Mouse (Mus musculus): ENCODE data around the gene Map6. TPM values are rescaled to one million over a fixed set of nuclear protein-coding genes. Genes with fewer than 3 reads are reported as not detected.
A peak's percentile ranks its signal among the peaks of the same experiment; 100 is the strongest.

Map6 gene
- polyA plus RNA-seq (2015; fragmentation: Nextera tagmentation; extraction: Ambion mirVana), result 127 and 137 TPM in 2 replicates

GRCm38 (mm10) chr7:99267251-99267896 lies at the start of gene Map6:
Gene Map6, plus strand, starts transcription at chr7:99267447.
- WGBS, result 1% methylated on average over 34 of the region's 34 CpGs
- peak; percentile 74 for ATAC-seq
- Histone ChIP-seq H3K27me3 (replicated peaks; ENCODE audit: control insufficient read depth, insufficient read depth, low read length) (no peaks in the 10 kb centered on the region), H3K4me1 (ENCODE audit: control insufficient read depth, insufficient read depth, low read depth, low read length) (peaks cover 15% of the 10 kb centered on the region), H3K27ac (ENCODE audit: low read depth, low read length) (peak within 1 kb of the TSS; percentile 97), H3K9me3 (ENCODE audit: control insufficient read depth, low read length) (no peaks in the 10 kb centered on the region), H3K9ac (ENCODE audit: low read depth, low read length) (peak within 1 kb of the TSS; percentile 97), H3K36me3 (ENCODE audit: control insufficient read depth, insufficient read depth, low read length) (no peaks in the 10 kb centered on the region), H3K4me2 (ENCODE audit: low read length) (peak within 1 kb of the TSS; percentile 89), H3K4me3 (ENCODE audit: low read length) (peak within 1 kb of the TSS; percentile 96)

GRCm38 (mm10) chr7:99224225-99224624 lies 43.0 kb upstream of the Map6 start:
- Histone ChIP-seq H3K4me3 (ENCODE audit: low read length) (no peak overlapping the region), H3K9me3 (ENCODE audit: control insufficient read depth, low read length) (no peaks in the 10 kb centered on the region), H3K4me1 (ENCODE audit: control insufficient read depth, insufficient read depth, low read depth, low read length) (no peaks in the 10 kb centered on the region), H3K9ac (ENCODE audit: low read depth, low read length) (no peak overlapping the region), H3K4me2 (ENCODE audit: low read length) (no peak overlapping the region), H3K36me3 (ENCODE audit: control insufficient read depth, insufficient read depth, low read length) (no peaks in the 10 kb centered on the region), H3K27me3 (replicated peaks; ENCODE audit: control insufficient read depth, insufficient read depth, low read length) (no peaks in the 10 kb centered on the region), H3K27ac (ENCODE audit: low read depth, low read length) (no peak overlapping the region)
- 66% methylated on average over 7 of the region's 7 CpGs for WGBS
- no peak for ATAC-seq

GRCm38 (mm10) chr7:99224648-99225190 lies 42.5 kb upstream of the Map6 start:
- Histone ChIP-seq H3K36me3 (ENCODE audit: control insufficient read depth, insufficient read depth, low read length) (no peaks in the 10 kb centered on the region), H3K9ac (ENCODE audit: low read depth, low read length) (no peak overlapping the region), H3K4me2 (ENCODE audit: low read length) (no peak overlapping the region), H3K27me3 (replicated peaks; ENCODE audit: control insufficient read depth, insufficient read depth, low read length) (no peaks in the 10 kb centered on the region), H3K9me3 (ENCODE audit: control insufficient read depth, low read length) (no peaks in the 10 kb centered on the region), H3K4me3 (ENCODE audit: low read length) (no peak overlapping the region), H3K27ac (ENCODE audit: low read depth, low read length) (no peak overlapping the region), H3K4me1 (ENCODE audit: control insufficient read depth, insufficient read depth, low read depth, low read length) (no peaks in the 10 kb centered on the region)
- no peak for ATAC-seq
- 47% methylated on average over 1 of the region's 1 CpGs for WGBS

GRCm38 (mm10) chr7:99225421-99225820 lies 41.8 kb upstream of the Map6 start:
- Histone ChIP-seq H3K4me3 (ENCODE audit: low read length) (no peak overlapping the region), H3K27ac (ENCODE audit: low read depth, low read length) (no peak overlapping the region), H3K36me3 (ENCODE audit: control insufficient read depth, insufficient read depth, low read length) (no peaks in the 10 kb centered on the region), H3K4me1 (ENCODE audit: control insufficient read depth, insufficient read depth, low read depth, low read length) (no peaks in the 10 kb centered on the region), H3K9ac (ENCODE audit: low read depth, low read length) (no peak overlapping the region), H3K4me2 (ENCODE audit: low read length) (no peak overlapping the region), H3K27me3 (replicated peaks; ENCODE audit: control insufficient read depth, insufficient read depth, low read length) (no peaks in the 10 kb centered on the region), H3K9me3 (ENCODE audit: control insufficient read depth, low read length) (no peaks in the 10 kb centered on the region)
- no peak for ATAC-seq
- WGBS, result 78% methylated on average over 6 of the region's 6 CpGs

- no peaks in the 10 kb centered on the region for H3K4me1 ChIP-seq (ENCODE audit: control insufficient read depth, insufficient read depth, low read depth, low read length)
- no peaks in the 10 kb centered on the region for H3K36me3 ChIP-seq (ENCODE audit: control insufficient read depth, insufficient read depth, low read length)
- no peak overlapping the region for H3K4me2 ChIP-seq (ENCODE audit: low read length)
- no peak for ATAC-seq
- H3K27ac ChIP-seq (ENCODE audit: low read depth, low read length), result no peak overlapping the region
- WGBS, result 94% methylated on average over 10 of the region's 10 CpGs
- H3K27me3 ChIP-seq (replicated peaks; ENCODE audit: control insufficient read depth, insufficient read depth, low read length), result no peaks in the 10 kb centered on the region
- H3K9me3 ChIP-seq (ENCODE audit: control insufficient read depth, low read length), result no peaks in the 10 kb centered on the region
- no peak overlapping the region for H3K9ac ChIP-seq (ENCODE audit: low read depth, low read length)
- no peak overlapping the region for H3K4me3 ChIP-seq (ENCODE audit: low read length)
These were observed 40.6 kb upstream of the Map6 start for GRCm38 (mm10) chr7:99226662-99227061.

- Histone ChIP-seq H3K9ac (ENCODE audit: low read depth, low read length) (no peak overlapping the region), H3K4me2 (ENCODE audit: low read length) (no peak overlapping the region), H3K9me3 (ENCODE audit: control insufficient read depth, low read length) (no peaks in the 10 kb centered on the region), H3K36me3 (ENCODE audit: control insufficient read depth, insufficient read depth, low read length) (no peaks in the 10 kb centered on the region), H3K4me1 (ENCODE audit: control insufficient read depth, insufficient read depth, low read depth, low read length) (no peaks in the 10 kb centered on the region), H3K4me3 (ENCODE audit: low read length) (no peak overlapping the region), H3K27ac (ENCODE audit: low read depth, low read length) (no peak overlapping the region), H3K27me3 (replicated peaks; ENCODE audit: control insufficient read depth, insufficient read depth, low read length) (no peaks in the 10 kb centered on the region)
- ATAC-seq, result no peak
- 90% methylated on average over 4 of the region's 4 CpGs for WGBS
These were observed 40.0 kb upstream of the Map6 start for GRCm38 (mm10) chr7:99227267-99227666.

GRCm38 (mm10) chr7:99228825-99229224 lies 38.4 kb upstream of the Map6 start:
- 81% methylated on average over 8 of the region's 8 CpGs for WGBS
- H3K9ac ChIP-seq (ENCODE audit: low read depth, low read length), result no peak overlapping the region
- H3K4me3 ChIP-seq (ENCODE audit: low read length), result no peak overlapping the region

GRCm38 (mm10) chr7:99229411-99229810 lies 37.8 kb upstream of the Map6 start:
- WGBS, result 6% methylated on average over 2 of the region's 2 CpGs
- Histone ChIP-seq H3K36me3 (ENCODE audit: control insufficient read depth, insufficient read depth, low read length) (no peaks in the 10 kb centered on the region), H3K4me2 (ENCODE audit: low read length) (no peak overlapping the region), H3K9me3 (ENCODE audit: control insufficient read depth, low read length) (no peaks in the 10 kb centered on the region), H3K27ac (ENCODE audit: low read depth, low read length) (no peak overlapping the region), H3K4me1 (ENCODE audit: control insufficient read depth, insufficient read depth, low read depth, low read length) (no peaks in the 10 kb centered on the region), H3K4me3 (ENCODE audit: low read length) (no peak overlapping the region), H3K27me3 (replicated peaks; ENCODE audit: control insufficient read depth, insufficient read depth, low read length) (no peaks in the 10 kb centered on the region), H3K9ac (ENCODE audit: low read depth, low read length) (no peak overlapping the region)
- no peak for ATAC-seq

More at GRCm38 (mm10) chr7:99228825-99229224, 38.4 kb upstream of the Map6 start:
- no peak overlapping the region for H3K27ac ChIP-seq (ENCODE audit: low read depth, low read length)
- no peaks in the 10 kb centered on the region for H3K4me1 ChIP-seq (ENCODE audit: control insufficient read depth, insufficient read depth, low read depth, low read length)
- no peaks in the 10 kb centered on the region for H3K27me3 ChIP-seq (replicated peaks; ENCODE audit: control insufficient read depth, insufficient read depth, low read length)
- H3K4me2 ChIP-seq (ENCODE audit: low read length), result no peak overlapping the region
- H3K36me3 ChIP-seq (ENCODE audit: control insufficient read depth, insufficient read depth, low read length), result no peaks in the 10 kb centered on the region
- no peak for ATAC-seq
- H3K9me3 ChIP-seq (ENCODE audit: control insufficient read depth, low read length), result no peaks in the 10 kb centered on the region

- no peak for ATAC-seq
- H3K27ac ChIP-seq (ENCODE audit: low read depth, low read length), result no peak overlapping the region
- WGBS, result 74% methylated on average over 7 of the region's 7 CpGs
- H3K4me1 ChIP-seq (ENCODE audit: control insufficient read depth, insufficient read depth, low read depth, low read length), result no peaks in the 10 kb centered on the region
- no peaks in the 10 kb centered on the region for H3K36me3 ChIP-seq (ENCODE audit: control insufficient read depth, insufficient read depth, low read length)
- H3K4me3 ChIP-seq (ENCODE audit: low read length), result no peak overlapping the region
- H3K9me3 ChIP-seq (ENCODE audit: control insufficient read depth, low read length), result no peaks in the 10 kb centered on the region
- H3K9ac ChIP-seq (ENCODE audit: low read depth, low read length), result no peak overlapping the region
- no peaks in the 10 kb centered on the region for H3K27me3 ChIP-seq (replicated peaks; ENCODE audit: control insufficient read depth, insufficient read depth, low read length)
- H3K4me2 ChIP-seq (ENCODE audit: low read length), result no peak overlapping the region
These were observed 37.0 kb upstream of the Map6 start for GRCm38 (mm10) chr7:99230061-99230747.
